Mouse (Mus musculus) midbrain, embryonic 12.5 days (tissue): ENCODE results near the gene Rassf1. TPM values are rescaled to one million over a fixed set of nuclear protein-coding genes. Genes with fewer than 3 reads are reported as not detected.

Experiments
- polyA plus RNA-seq: library from polyadenylated mRNA; unstranded; fragments of >200 nt; fragmentation: Nextera tagmentation; extraction: Ambion mirVana; gene quantifications from 2 replicates; pipeline ENCODE4 v1.2.1, GENCODE M21; 2016

Gene Rassf1
- polyA plus RNA-seq, 1 experiment from 2014 or later = 48.9 TPM

Other genes starting within 250 kb of the Rassf1 start
- 13.3 and 14.9 TPM in 2 replicates for gene Hemk1, start 213.2 kb upstream of the Rassf1 start, polyA plus RNA-seq
- gene 6430571L13Rik, start 211.0 kb upstream of the Rassf1 start, polyA plus RNA-seq = 3.1 and 4.2 TPM in 2 replicates
- gene Cacna2d2, start 151.9 kb upstream of the Rassf1 start, polyA plus RNA-seq = 3.7 and 4.1 TPM in 2 replicates
- gene Tmem115, start 17.6 kb upstream of the Rassf1 start, polyA plus RNA-seq = 43.6 TPM in 2 replicates
- 19.3 and 19.4 TPM in 2 replicates for gene Cyb561d2, start 9.4 kb upstream of the Rassf1 start, polyA plus RNA-seq
- 48.1 and 48.4 TPM in 2 replicates for gene Nprl2, start 9.3 kb upstream of the Rassf1 start, polyA plus RNA-seq
- gene Zmynd10, start 4.3 kb upstream of the Rassf1 start, polyA plus RNA-seq = 1.1 and 2.6 TPM in 2 replicates
- 90.1 and 95.0 TPM in 2 replicates for gene Tusc2, start 11.7 kb downstream of the Rassf1 start, polyA plus RNA-seq
- gene Hyal2, start 16.4 kb downstream of the Rassf1 start, polyA plus RNA-seq = 112 and 116 TPM in 2 replicates
- 9.0 and 10.1 TPM in 2 replicates for gene Hyal1, start 25.4 kb downstream of the Rassf1 start, polyA plus RNA-seq
- 14.5 and 14.7 TPM in 2 replicates for gene Naa80, start 27.3 kb downstream of the Rassf1 start, polyA plus RNA-seq
- 0.41 and 1.1 TPM in 2 replicates for gene Hyal3, start 29.3 kb downstream of the Rassf1 start, polyA plus RNA-seq
- gene Ifrd2, start 36.1 kb downstream of the Rassf1 start, polyA plus RNA-seq = 20.1 and 21.1 TPM in 2 replicates
- 3.2 TPM in 2 replicates for gene Sema3b, start 57.7 kb downstream of the Rassf1 start, polyA plus RNA-seq
- gene Gnai2, start 83.8 kb downstream of the Rassf1 start, polyA plus RNA-seq = 635 and 641 TPM in 2 replicates
- gene Slc38a3, start 118.0 kb downstream of the Rassf1 start, polyA plus RNA-seq = 13.9 and 14.8 TPM in 2 replicates
- gene Gnat1, start 128.2 kb downstream of the Rassf1 start, polyA plus RNA-seq = 1.9 and 2.7 TPM in 2 replicates
- gene Sema3f, start 158.9 kb downstream of the Rassf1 start, polyA plus RNA-seq = 30.6 and 33.7 TPM in 2 replicates
- 266 and 271 TPM in 2 replicates for gene Rbm5, start 219.4 kb downstream of the Rassf1 start, polyA plus RNA-seq